ENCODE assay signal across 9 mouse cellular contexts in genomic region chr1:170477636-170478600, GRCm38 (mm10).
DNase-seq lines count a peak whose midpoint lies in the region; ATAC-seq and TF ChIP-seq lines count a peak whose summit lies in the region.
"Had no signal": no experiment of that assay in that cellular context is flagged by ENCODE, and none has a peak within 500 bp of the region (broad histone marks: within the 10 kb centered on the region; RNA-seq: fewer than 3 reads in every experiment).

No protein-coding gene starts in this region.

- peak; percentile 22 for DNase-seq in left cerebral cortex, postnatal 4 days
- no peak for DNase-seq in left cerebral cortex, adult 8-10 months (ENCODE audit: low spot score in 2 of 2)
- DNase-seq in hindbrain, embryonic 14.5 days (ENCODE audit: low spot score) = no peak
- DNase-seq in stomach, postnatal 0 days (ENCODE audit: low spot score) = peak; percentile 22
- no peak for DNase-seq in thymus, postnatal 25 days
- no peak for DNase-seq in spleen, postnatal 10 days (ENCODE audit: low spot score in 2 of 2)

- intact Hi-C loops in left cerebral cortex, postnatal 4 days (cut with DNase I) = no loop called here

- H3K9me3 ChIP-seq in forebrain, embryonic 12.5 days = no peaks in the 10 kb centered on the region
- H3K9me3 ChIP-seq in hindbrain, embryonic 14.5 days (ENCODE audit: control insufficient read depth, low read length) = no peaks in the 10 kb centered on the region
- no peaks in the 10 kb centered on the region for H3K9me3 ChIP-seq in liver, embryonic 15.5 days (replicated peaks)
- H3K9me3 ChIP-seq in stomach, postnatal 0 days (ENCODE audit: control insufficient read depth, low read length) = no peaks in the 10 kb centered on the region

- no peaks in the 10 kb centered on the region for H3K36me3 ChIP-seq in forebrain, embryonic 12.5 days (replicated peaks)
- H3K36me3 ChIP-seq in hindbrain, embryonic 14.5 days (replicated peaks; ENCODE audit: control insufficient read depth, insufficient read depth) = no peaks in the 10 kb centered on the region
- no peaks in the 10 kb centered on the region for H3K36me3 ChIP-seq in liver, embryonic 15.5 days (replicated peaks)
- no peaks in the 10 kb centered on the region for H3K36me3 ChIP-seq in stomach, postnatal 0 days (ENCODE audit: control insufficient read depth, insufficient read depth, low read length)

- H3K9ac ChIP-seq in forebrain, embryonic 12.5 days = no peak overlapping the region
- H3K9ac ChIP-seq in hindbrain, embryonic 14.5 days = no peak overlapping the region
- H3K9ac ChIP-seq in liver, embryonic 15.5 days = no peak overlapping the region
- H3K9ac ChIP-seq in stomach, postnatal 0 days (ENCODE audit: low read length) = no peak overlapping the region

- peak overlapping the region; percentile 33 for H3K4me2 ChIP-seq in forebrain, embryonic 12.5 days
- no peak overlapping the region for H3K4me2 ChIP-seq in hindbrain, embryonic 14.5 days (replicated peaks)
- H3K4me2 ChIP-seq in liver, embryonic 15.5 days = no peak overlapping the region
- H3K4me2 ChIP-seq in stomach, postnatal 0 days (replicated peaks; ENCODE audit: low read depth) = no peak overlapping the region

- H3K27me3 ChIP-seq in forebrain, embryonic 12.5 days = no peaks in the 10 kb centered on the region
- H3K27me3 ChIP-seq in hindbrain, embryonic 14.5 days (ENCODE audit: control insufficient read depth, insufficient read depth, low read length) = no peaks in the 10 kb centered on the region
- H3K27me3 ChIP-seq in liver, embryonic 15.5 days = no peaks in the 10 kb centered on the region
- H3K27me3 ChIP-seq in stomach, postnatal 0 days (ENCODE audit: control insufficient read depth, insufficient read depth, low read length) = no peaks in the 10 kb centered on the region
- H3K27me3 ChIP-seq: Patski had no signal

- no peak overlapping the region for H3K4me3 ChIP-seq in forebrain, embryonic 12.5 days (replicated peaks)
- H3K4me3 ChIP-seq in hindbrain, embryonic 14.5 days (replicated peaks; ENCODE audit: low read length) = no peak overlapping the region
- no peak overlapping the region for H3K4me3 ChIP-seq in liver, embryonic 15.5 days (replicated peaks)
- no peak overlapping the region for H3K4me3 ChIP-seq in stomach, postnatal 0 days (ENCODE audit: low read depth, low read length)

- 17% methylated on average over 10 of the region's 10 CpGs for WGBS in forebrain, embryonic 12.5 days
- 20% methylated on average over 10 of the region's 10 CpGs for WGBS in hindbrain, embryonic 14.5 days
- WGBS in liver, embryonic 15.5 days (ENCODE audit: insufficient replicate concordance) = 17% methylated on average over 10 of the region's 10 CpGs
- WGBS in stomach, postnatal 0 days = 52% methylated on average over 10 of the region's 10 CpGs

- peaks cover 55% of the 10 kb centered on the region for H3K4me1 ChIP-seq in forebrain, embryonic 12.5 days
- peaks cover 17% of the 10 kb centered on the region for H3K4me1 ChIP-seq in hindbrain, embryonic 14.5 days (replicated peaks; ENCODE audit: control insufficient read depth, insufficient read depth, low read length)
- H3K4me1 ChIP-seq in liver, embryonic 15.5 days (replicated peaks) = peaks cover 27% of the 10 kb centered on the region
- peaks cover 7% of the 10 kb centered on the region; the same call in 1 of the 2 replicates for H3K4me1 ChIP-seq in stomach, postnatal 0 days (replicated peaks; ENCODE audit: control insufficient read depth, insufficient read depth)

- ATAC-seq in forebrain, embryonic 12.5 days (ENCODE audit: low FRiP score) = peak; percentile 86
- ATAC-seq in hindbrain, embryonic 14.5 days (ENCODE audit: low FRiP score) = peak; percentile 57; the same call in 1 of the 2 replicates
- no peak for ATAC-seq in liver, embryonic 15.5 days (ENCODE audit: insufficient read depth)
- no peak for ATAC-seq in stomach, postnatal 0 days (ENCODE audit: low FRiP score, low TSS enrichment)
- ATAC-seq: Patski had no signal

- peak overlapping the region; percentile 85 for H3K27ac ChIP-seq in forebrain, embryonic 12.5 days
- H3K27ac ChIP-seq in hindbrain, embryonic 14.5 days = peak overlapping the region; percentile 33
- H3K27ac ChIP-seq in liver, embryonic 15.5 days (replicated peaks) = peak overlapping the region; percentile 67
- H3K27ac ChIP-seq in stomach, postnatal 0 days (replicated peaks) = peak overlapping the region; percentile 78

- no peak for TF ChIP-seq CTCF in stomach, postnatal 0 days (IDR thresholded peaks at IDR 0.05; ENCODE audit: low read depth)

- no peak for TF ChIP-seq EP300 in stomach, postnatal 0 days (optimal IDR thresholded peaks at IDR 0.05)

Comparison
In these comparisons a context has a peak if more than half of its experiments do, and no peak if none do; other contexts are left out.
1. DNase-seq: peak in left cerebral cortex, postnatal 4 days (single experiment) and stomach, postnatal 0 days (single experiment); none in left cerebral cortex, adult 8-10 months (0 of 2), hindbrain, embryonic 14.5 days (single experiment), thymus, postnatal 25 days (single experiment) and spleen, postnatal 10 days (0 of 2).
2. ATAC-seq: peak in forebrain, embryonic 12.5 days (single experiment) and hindbrain, embryonic 14.5 days (single experiment); none in liver, embryonic 15.5 days (single experiment) and stomach, postnatal 0 days (single experiment).
3. H3K27ac ChIP-seq: peak in every context shown above with its lines; median percentile 85 in forebrain, embryonic 12.5 days; 78 in stomach, postnatal 0 days; 67 in liver, embryonic 15.5 days; 33 in hindbrain, embryonic 14.5 days.